Mouse (Mus musculus): Measurements from ENCODE around the gene Kif3c. TPM values are rescaled to one million over a fixed set of nuclear protein-coding genes. Genes with fewer than 3 reads are reported as not detected.

Kif3c gene
- polyA plus RNA-seq (2015; fragmentation: Illumina TruSeq; extraction: RNeasy Lipid Tissue Mini Kit (QIAGEN cat#74804); ENCODE audit: low read depth, low replicate concordance), result 109 TPM

GRCm38 (mm10) chr12:3364508-3365448 lies at the start of gene Kif3c:
Kif3c (plus strand) TSS chr12:3365132.

GRCm38 (mm10) chr12:3426530-3427034 lies 61.6 kb downstream of the Kif3c start, which contains the start of gene Asxl2:
Asxl2 (plus strand) TSS chr12:3426857.

Other genes with a start within 250 kb of the Kif3c start
- gene Rab10, start 55.2 kb upstream of the Kif3c start, polyA plus RNA-seq (2015; fragmentation: Illumina TruSeq; extraction: RNeasy Lipid Tissue Mini Kit (QIAGEN cat#74804); ENCODE audit: low read depth, low replicate concordance), result 104 TPM
- 12.0 TPM for gene Asxl2, start 61.7 kb downstream of the Kif3c start, polyA plus RNA-seq (2015; fragmentation: Illumina TruSeq; extraction: RNeasy Lipid Tissue Mini Kit (QIAGEN cat#74804); ENCODE audit: low read depth, low replicate concordance)
- 78.6 TPM for gene Dtnb, start 207.2 kb downstream of the Kif3c start, polyA plus RNA-seq (2015; fragmentation: Illumina TruSeq; extraction: RNeasy Lipid Tissue Mini Kit (QIAGEN cat#74804); ENCODE audit: low read depth, low replicate concordance)

All from brain, adult 10 weeks (tissue).